Mouse (Mus musculus) kidney, embryonic 16.5 days (tissue): ENCODE measurements at regions not wholly inside any gene's neighbourhood (a gene's known extent, or its start where the extent isn't known, plus 50 kb on each side); places are given as distances from the start of the nearest gene placed in this dataset.
"Not testable (repeated sequence)": the region's sequence is repeated elsewhere in the genome, so short reads cannot be mapped to it uniquely, and the experiment has no call there.

Source experiments
- ATAC-seq: fragments of 200-750 bp; cut with Nextera tagmentation; 2 replicates; pipeline ENCODE4 v1.8.0; 2017; ENCODE audit warnings: moderate TSS enrichment; ENCODE audit not compliant: low FRiP score, low TSS enrichment
- H3K27ac ChIP-seq: fragments of 300-500 bp; sonication (generic); 2 replicates; pipeline ENCODE4 v1.5.1; 2014; ENCODE audit warnings: low read length
- H3K27me3 ChIP-seq: fragments of 300-500 bp; sonication (generic); 2 replicates; pipeline ENCODE4 v1.6.1; 2014; ENCODE audit warnings: low read length, control low read depth, mixed read lengths; ENCODE audit not compliant: insufficient read depth
- H3K36me3 ChIP-seq: fragments of 300-500 bp; sonication (generic); 2 replicates; pipeline ENCODE4 v1.6.1; 2014; ENCODE audit warnings: low read length, control low read depth, mixed read lengths; ENCODE audit not compliant: insufficient read depth
- H3K4me1 ChIP-seq: fragments of 300-500 bp; sonication (generic); 2 replicates; pipeline ENCODE4 v1.6.1; 2014; ENCODE audit warnings: low read length, control low read depth, mixed read lengths; ENCODE audit not compliant: insufficient read depth
- H3K4me2 ChIP-seq: fragments of 300-500 bp; sonication (generic); replicated peaks from 2 replicates; pipeline ENCODE4 v1.6.1; 2014; ENCODE audit warnings: low read depth, low read length
- H3K4me3 ChIP-seq: fragments of 300-500 bp; sonication (generic); 2 replicates; pipeline ENCODE4 v1.5.1; 2014; ENCODE audit warnings: mild to moderate bottlenecking, low read length
- H3K9ac ChIP-seq: fragments of 300-500 bp; sonication (generic); replicated peaks from 2 replicates; pipeline ENCODE4 v1.6.1; 2014; ENCODE audit warnings: low read length
- H3K9me3 ChIP-seq: fragments of 300-500 bp; sonication (generic); 2 replicates; pipeline ENCODE4 v1.6.1; 2016; ENCODE audit warnings: low read length, control low read depth
- WGBS: fragments of 180-500 bp; shearing (Covaris S2); extraction: QIAGEN DNeasy Blood & Tissue Kit; methylation state at CpG from one replicate; pipeline ENCODE4 v1.1.7; 2014; 5-methylcytosine and 5-hydroxymethylcytosine counted together

DNA sequence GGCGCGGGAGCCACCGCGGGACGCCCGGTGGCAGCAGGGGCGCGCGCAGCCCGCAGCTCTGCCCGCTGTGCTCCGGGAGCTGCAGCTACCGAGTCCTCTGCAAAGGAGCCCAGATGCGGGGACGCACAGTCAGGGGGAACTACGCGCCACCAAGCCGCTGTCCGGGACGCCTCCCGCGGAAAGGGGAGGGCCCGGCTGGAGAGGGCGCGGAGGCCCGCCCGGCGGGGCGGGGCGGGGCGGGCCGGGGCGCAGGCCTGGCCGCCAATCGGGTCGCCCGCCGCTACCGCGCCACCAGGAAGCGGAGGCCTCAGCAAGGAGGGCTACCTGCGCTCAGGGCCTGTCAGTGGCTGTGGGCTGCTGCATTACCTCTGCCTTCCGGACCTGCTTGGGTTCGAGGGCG lies 1156.9 kb downstream of the Gm10330 start:
- peak; percentile 63; the same call in 1 of the 2 replicates for ATAC-seq
- H3K36me3 ChIP-seq, H3K9me3 ChIP-seq, H3K4me3 ChIP-seq, H3K27ac ChIP-seq, H3K4me2 ChIP-seq, H3K27me3 ChIP-seq, H3K9ac ChIP-seq, H3K4me1 ChIP-seq: not testable (repeated sequence)
- no CpG with 5 or more reads among the region's 45 CpGs for WGBS
